Mouse (Mus musculus) midbrain, embryonic 14.5 days (tissue): ENCODE data around the gene Gde1. TPM values are rescaled to one million over a fixed set of nuclear protein-coding genes. Genes with fewer than 3 reads are reported as not detected.

Experiments
- ATAC-seq: fragments of 200-750 bp; cut with Nextera tagmentation; 2 replicates; pipeline ENCODE4 v1.8.0; 2017; ENCODE audit warnings: moderate number of reproducible peaks, moderate library complexity; ENCODE audit not compliant: low FRiP score, low TSS enrichment
- DNase-seq: peaks from one replicate; pipeline ENCODE4 v3.0.0-alpha.2; 2015
- H3K27ac ChIP-seq: fragments of 300-500 bp; sonication (generic); replicated peaks from 2 replicates; pipeline ENCODE4 v1.5.1; 2014; ENCODE audit warnings: mild to moderate bottlenecking, low read depth, low read length, moderate library complexity
- H3K27me3 ChIP-seq: fragments of 300-500 bp; sonication (generic); 2 replicates; pipeline ENCODE4 v1.6.1; 2014; ENCODE audit warnings: low read length, control low read depth, mixed read lengths; ENCODE audit not compliant: control insufficient read depth, insufficient read depth
- H3K36me3 ChIP-seq: fragments of 300-500 bp; sonication (generic); 2 replicates; pipeline ENCODE4 v1.6.1; 2014; ENCODE audit warnings: low read length, control low read depth; ENCODE audit not compliant: control insufficient read depth, insufficient read depth
- H3K4me1 ChIP-seq: fragments of 300-500 bp; sonication (generic); 2 replicates; pipeline ENCODE4 v1.6.1; 2014; ENCODE audit warnings: mild to moderate bottlenecking, antibody characterized with exemption, low read length, control low read depth; ENCODE audit not compliant: control insufficient read depth, insufficient read depth
- H3K4me2 ChIP-seq: fragments of 300-500 bp; sonication (generic); 2 replicates; pipeline ENCODE4 v1.6.1; 2014; ENCODE audit warnings: mild to moderate bottlenecking, low read length, moderate library complexity
- H3K4me3 ChIP-seq: fragments of 300-500 bp; sonication (generic); replicated peaks from 2 replicates; pipeline ENCODE4 v1.5.1; 2014; ENCODE audit warnings: low read depth, low read length
- H3K9ac ChIP-seq: fragments of 300-500 bp; sonication (generic); replicated peaks from 2 replicates; pipeline ENCODE4 v1.6.1; 2014; ENCODE audit warnings: mild to moderate bottlenecking, low read length, moderate library complexity
- H3K9me3 ChIP-seq: fragments of 300-500 bp; sonication (generic); 2 replicates; pipeline ENCODE4 v1.6.1; 2016; ENCODE audit warnings: low read length, control low read depth, mixed read lengths; ENCODE audit not compliant: control insufficient read depth
- WGBS: fragments of 180-500 bp; shearing (Covaris S2); extraction: QIAGEN DNeasy Blood & Tissue Kit; methylation state at CpG from one replicate; pipeline ENCODE4 v1.1.7; 2014; 5-methylcytosine and 5-hydroxymethylcytosine counted together
- polyA plus RNA-seq: library from polyadenylated mRNA; unstranded; fragments of >200 nt; fragmentation: Nextera tagmentation; extraction: Ambion mirVana; gene quantifications from 2 replicates; pipeline ENCODE4 v1.2.1, GENCODE M21; 2014

Gde1 gene
- polyA plus RNA-seq, 1 experiment from 2014 or later: 200 TPM

DNA sequence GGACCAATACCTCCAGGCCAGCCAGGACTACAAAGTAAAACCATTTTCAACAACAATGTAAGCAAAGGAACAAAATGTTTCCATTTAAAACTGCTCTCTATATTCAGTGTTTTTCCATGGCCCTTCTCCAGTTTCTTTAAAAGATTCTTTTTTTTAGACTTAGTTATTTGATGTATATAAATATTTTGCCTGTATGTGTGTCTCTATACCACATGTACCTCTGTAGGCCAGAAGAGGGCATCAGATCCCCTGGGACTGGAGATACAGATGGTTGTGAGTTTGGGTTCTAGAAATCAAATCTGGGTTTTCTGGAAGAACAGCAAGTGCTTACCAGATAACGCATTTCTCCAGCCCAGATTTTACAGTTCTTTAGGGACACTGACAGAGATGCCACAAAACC lies 33.2 kb upstream of the Gde1 start:
- no peaks in the 10 kb centered on the region for H3K9me3 ChIP-seq
- peaks cover 33% of the 10 kb centered on the region for H3K36me3 ChIP-seq
- peaks cover 10% of the 10 kb centered on the region for H3K4me1 ChIP-seq
- no peak overlapping the region for H3K27ac ChIP-seq
- H3K4me2 ChIP-seq: no peak overlapping the region
- ATAC-seq (no peak), DNase-seq (peak; percentile 4)
- no peak overlapping the region for H3K9ac ChIP-seq
- no peaks in the 10 kb centered on the region for H3K27me3 ChIP-seq
- WGBS: 68% methylated on average over 1 of the region's 1 CpGs
- no peak overlapping the region for H3K4me3 ChIP-seq

- H3K4me3 ChIP-seq: no peak overlapping the region
- H3K4me1 ChIP-seq: no peaks in the 10 kb centered on the region
- no peak overlapping the region for H3K9ac ChIP-seq
- H3K27ac ChIP-seq: no peak overlapping the region
- WGBS: 95% methylated on average over 13 of the region's 13 CpGs
- DNase-seq (no peak), ATAC-seq (no peak)
- no peaks in the 10 kb centered on the region for H3K27me3 ChIP-seq
- H3K4me2 ChIP-seq: no peak overlapping the region
- H3K36me3 ChIP-seq: peaks cover 81% of the 10 kb centered on the region
- no peaks in the 10 kb centered on the region for H3K9me3 ChIP-seq
Observed at GRCm38 (mm10) chr7:118733225-118733624, 27.6 kb upstream of the Gde1 start.

DNA sequence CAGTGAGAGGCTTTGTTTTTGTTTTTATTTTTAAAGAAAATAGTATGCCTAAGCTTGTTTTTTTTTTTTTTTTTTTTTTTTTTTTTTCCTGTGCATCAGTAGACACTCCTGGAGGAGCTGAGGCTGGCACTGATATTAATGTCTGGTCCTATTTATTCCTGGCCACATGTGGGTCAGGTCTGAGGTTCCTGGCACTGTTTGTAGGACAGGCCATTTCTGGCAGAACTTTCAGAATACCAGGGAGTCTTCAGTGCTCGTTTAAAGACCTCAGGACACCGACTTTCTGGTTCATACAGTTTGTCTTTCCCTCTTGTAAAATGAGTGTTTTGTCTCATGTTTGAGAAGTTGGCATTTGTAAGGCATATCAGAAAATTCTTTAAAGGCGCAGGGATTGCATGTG lies 26.2 kb upstream of the Gde1 start:
- H3K4me1 ChIP-seq: no peaks in the 10 kb centered on the region
- no peak for ATAC-seq
- H3K9me3 ChIP-seq: no peaks in the 10 kb centered on the region
- no peak overlapping the region for H3K4me3 ChIP-seq
- H3K27ac ChIP-seq: no peak overlapping the region
- no peak overlapping the region for H3K4me2 ChIP-seq
- H3K36me3 ChIP-seq: peaks cover 87% of the 10 kb centered on the region
- no peak for DNase-seq
- H3K27me3 ChIP-seq: no peaks in the 10 kb centered on the region
- 95% methylated on average over 3 of the region's 3 CpGs for WGBS
- no peak overlapping the region for H3K9ac ChIP-seq

DNA sequence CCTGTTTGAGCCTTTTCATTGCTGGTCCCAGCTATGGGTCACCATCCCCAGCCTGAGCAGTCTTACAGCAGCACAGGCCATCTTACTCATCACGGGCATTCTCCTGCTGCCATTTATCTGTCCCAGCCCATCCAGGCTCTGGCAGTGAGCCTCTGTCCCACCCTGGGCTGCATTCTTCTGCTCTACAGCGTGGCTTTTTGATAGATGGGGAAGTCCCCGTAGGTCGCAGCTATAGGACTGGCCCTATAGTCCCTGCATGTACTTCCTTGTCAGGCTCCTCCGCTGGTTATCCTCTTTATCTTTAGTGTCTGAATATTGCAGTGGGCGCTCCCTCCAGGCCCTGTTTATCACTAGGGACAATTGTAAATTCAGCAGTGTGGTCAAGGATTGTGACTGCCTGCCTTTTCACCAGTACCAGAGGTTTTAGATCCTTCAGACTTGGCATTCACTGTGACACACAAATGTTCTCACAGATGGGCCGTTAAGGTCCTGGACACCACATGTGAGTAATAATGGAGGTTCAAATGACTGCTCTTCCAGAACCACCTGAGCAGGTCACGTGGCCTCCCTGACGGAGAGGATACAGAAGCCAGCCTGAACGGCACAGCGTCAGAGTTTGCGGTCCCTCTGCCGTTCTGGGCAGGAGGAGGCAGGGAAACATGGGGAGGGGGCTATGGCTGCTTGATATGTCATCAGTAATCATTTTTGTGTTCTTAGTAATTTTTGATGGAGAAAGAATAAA lies 23.4 kb upstream of the Gde1 start:
- Histone ChIP-seq H3K4me2 (no peak overlapping the region), H3K9ac (no peak overlapping the region), H3K27ac (no peak overlapping the region), H3K27me3 (no peaks in the 10 kb centered on the region), H3K36me3 (peaks cover 91% of the 10 kb centered on the region), H3K4me3 (no peak overlapping the region), H3K4me1 (no peaks in the 10 kb centered on the region), H3K9me3 (no peaks in the 10 kb centered on the region)
- no peak for DNase-seq
- ATAC-seq: no peak
- 94% methylated on average over 13 of the region's 13 CpGs for WGBS

GRCm38 (mm10) chr7:118725459-118725858 lies 19.9 kb upstream of the Gde1 start:
- no peak overlapping the region for H3K4me3 ChIP-seq
- DNase-seq (no peak), ATAC-seq (no peak)
- peaks cover 85% of the 10 kb centered on the region for H3K36me3 ChIP-seq
- no peak overlapping the region for H3K27ac ChIP-seq
- no peak overlapping the region for H3K4me2 ChIP-seq
- no peaks in the 10 kb centered on the region for H3K4me1 ChIP-seq
- no peaks in the 10 kb centered on the region for H3K27me3 ChIP-seq
- WGBS: 89% methylated on average over 2 of the region's 2 CpGs
- H3K9ac ChIP-seq: no peak overlapping the region
- no peaks in the 10 kb centered on the region for H3K9me3 ChIP-seq

DNA sequence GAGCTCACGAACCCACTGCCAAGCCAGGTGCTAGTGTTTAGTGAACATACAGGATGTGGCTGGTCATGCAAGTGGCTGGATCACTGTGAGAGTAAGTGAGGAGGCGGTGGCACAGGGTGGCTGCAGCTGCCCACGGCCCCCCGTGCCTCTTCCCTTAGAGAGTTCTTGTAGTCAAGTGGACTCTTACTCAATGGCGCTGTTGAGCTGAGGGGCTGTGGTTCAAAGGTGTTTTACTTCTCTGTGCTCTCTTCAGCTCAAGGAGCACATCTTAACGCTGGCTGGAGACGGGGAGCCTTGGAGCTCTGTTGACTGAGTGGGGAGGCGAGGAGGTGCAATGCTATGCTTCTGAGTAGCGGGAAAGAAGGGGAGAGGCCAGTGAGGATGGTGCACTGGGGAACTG lies 18.3 kb upstream of the Gde1 start:
- Histone ChIP-seq H3K36me3 (peaks cover 82% of the 10 kb centered on the region), H3K4me1 (no peaks in the 10 kb centered on the region), H3K27ac (no peak overlapping the region), H3K27me3 (no peaks in the 10 kb centered on the region), H3K4me2 (no peak overlapping the region), H3K9me3 (no peaks in the 10 kb centered on the region), H3K4me3 (no peak overlapping the region), H3K9ac (no peak overlapping the region)
- DNase-seq (no peak), ATAC-seq (no peak)
- 93% methylated on average over 9 of the region's 9 CpGs for WGBS

DNA sequence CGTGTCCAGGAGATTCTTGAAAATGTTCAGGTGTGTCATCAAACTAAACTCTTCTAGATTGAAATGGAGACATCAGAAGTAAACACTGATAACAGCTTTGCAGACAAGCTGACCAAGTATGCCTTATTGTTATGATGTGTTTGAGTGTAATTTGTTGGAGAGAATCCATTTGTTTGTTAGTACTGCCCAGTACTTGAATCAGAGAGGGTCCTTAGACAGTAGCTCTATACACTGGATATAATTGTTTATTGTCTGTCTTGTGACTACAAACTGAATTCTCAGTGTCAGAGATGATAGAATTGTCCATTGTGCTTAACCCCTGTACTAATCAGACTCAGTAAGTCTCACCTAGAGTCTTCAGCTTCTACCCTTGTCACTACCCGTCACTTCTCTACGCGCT lies 12.5 kb upstream of the Gde1 start:
- Histone ChIP-seq H3K4me1 (peaks cover 6% of the 10 kb centered on the region; the same call in 1 of the 2 replicates), H3K27ac (no peak overlapping the region), H3K9ac (no peak overlapping the region), H3K36me3 (peaks cover 62% of the 10 kb centered on the region), H3K4me3 (no peak overlapping the region), H3K27me3 (no peaks in the 10 kb centered on the region), H3K4me2 (no peak overlapping the region), H3K9me3 (no peaks in the 10 kb centered on the region)
- 98% methylated on average over 4 of the region's 4 CpGs for WGBS
- no peak for ATAC-seq
- no peak for DNase-seq

DNA sequence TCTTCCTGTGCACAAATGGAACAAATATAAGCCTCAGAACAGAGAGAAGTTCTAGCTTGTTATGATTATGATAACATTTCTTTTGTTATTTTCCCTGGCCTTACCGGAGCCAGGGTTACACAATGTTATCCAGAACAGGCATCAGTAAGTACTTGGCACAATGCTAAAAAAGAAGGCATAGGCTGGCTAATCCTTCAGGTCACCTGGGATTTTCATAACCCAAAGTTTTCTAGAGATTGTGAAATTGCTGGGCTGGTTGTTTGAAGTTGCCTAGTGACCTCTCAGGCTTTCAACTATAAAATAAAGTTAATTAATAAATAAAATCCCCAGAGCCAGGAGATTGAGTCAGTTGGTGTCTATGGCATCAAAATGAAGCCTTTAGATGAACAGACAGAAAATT lies 9.3 kb upstream of the Gde1 start:
- Histone ChIP-seq H3K4me1 (peaks cover 7% of the 10 kb centered on the region; the same call in 1 of the 2 replicates), H3K9ac (no peak overlapping the region), H3K4me2 (no peak overlapping the region), H3K4me3 (no peak overlapping the region), H3K9me3 (no peaks in the 10 kb centered on the region), H3K27ac (no peak overlapping the region), H3K27me3 (no peaks in the 10 kb centered on the region), H3K36me3 (peaks cover 37% of the 10 kb centered on the region)
- no peak for DNase-seq
- ATAC-seq: no peak
- 94% methylated on average over 1 of the region's 1 CpGs for WGBS
